Mouse (Mus musculus) stomach, postnatal 0 days (tissue): ENCODE results near the gene Gabrg3.

Experiments used
- CTCF ChIP-seq: IDR thresholded peaks from 2 replicates; pipeline ENCODE4 v1.5.1; 2016; ENCODE audit warnings: antibody characterized with exemption, low read depth, mild to moderate bottlenecking, moderate library complexity
- EP300 ChIP-seq: optimal IDR thresholded peaks from 2 replicates; pipeline ENCODE3; 2016; ENCODE audit warnings: antibody characterized with exemption

GRCm38 (mm10) chr7:57387341-57387654 lies 310 bp upstream of the Gabrg3 start:
- TF ChIP-seq CTCF (peak; percentile 11; the same call in 1 of the 2 replicates), EP300 (no peak)
